Mouse (Mus musculus): ENCODE measurements around the gene Hhipl2.
"Not testable (repeated sequence)": the region's sequence is repeated elsewhere in the genome, so short reads cannot be mapped to it uniquely, and the experiment has no call there.

Gene Hhipl2

DNA sequence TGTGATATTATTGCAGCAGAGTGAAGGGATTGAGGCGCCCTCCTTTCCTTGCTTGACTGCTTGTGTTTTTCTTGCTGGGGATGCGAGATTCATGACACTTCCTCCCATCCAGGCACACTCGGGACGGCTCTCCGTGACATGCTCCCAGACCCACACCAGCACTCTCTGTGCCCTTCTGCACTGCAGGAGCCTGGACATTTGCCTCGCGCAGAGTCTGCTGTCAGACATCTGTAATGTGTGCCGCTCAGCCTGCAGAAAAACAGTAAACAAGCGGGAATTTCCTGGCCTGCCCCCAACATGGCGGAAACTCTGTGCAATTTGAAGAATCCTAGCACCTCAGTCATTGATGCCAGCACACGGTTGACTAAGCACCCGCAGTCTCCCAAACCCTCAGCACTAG lies at the start of gene Hhipl2:
Hhipl2 (plus strand) TSS at position 343 of the 400 bp plus-strand sequence.
- DNase-seq (ENCODE audit: low read depth, low spot score) = no peak

DNA sequence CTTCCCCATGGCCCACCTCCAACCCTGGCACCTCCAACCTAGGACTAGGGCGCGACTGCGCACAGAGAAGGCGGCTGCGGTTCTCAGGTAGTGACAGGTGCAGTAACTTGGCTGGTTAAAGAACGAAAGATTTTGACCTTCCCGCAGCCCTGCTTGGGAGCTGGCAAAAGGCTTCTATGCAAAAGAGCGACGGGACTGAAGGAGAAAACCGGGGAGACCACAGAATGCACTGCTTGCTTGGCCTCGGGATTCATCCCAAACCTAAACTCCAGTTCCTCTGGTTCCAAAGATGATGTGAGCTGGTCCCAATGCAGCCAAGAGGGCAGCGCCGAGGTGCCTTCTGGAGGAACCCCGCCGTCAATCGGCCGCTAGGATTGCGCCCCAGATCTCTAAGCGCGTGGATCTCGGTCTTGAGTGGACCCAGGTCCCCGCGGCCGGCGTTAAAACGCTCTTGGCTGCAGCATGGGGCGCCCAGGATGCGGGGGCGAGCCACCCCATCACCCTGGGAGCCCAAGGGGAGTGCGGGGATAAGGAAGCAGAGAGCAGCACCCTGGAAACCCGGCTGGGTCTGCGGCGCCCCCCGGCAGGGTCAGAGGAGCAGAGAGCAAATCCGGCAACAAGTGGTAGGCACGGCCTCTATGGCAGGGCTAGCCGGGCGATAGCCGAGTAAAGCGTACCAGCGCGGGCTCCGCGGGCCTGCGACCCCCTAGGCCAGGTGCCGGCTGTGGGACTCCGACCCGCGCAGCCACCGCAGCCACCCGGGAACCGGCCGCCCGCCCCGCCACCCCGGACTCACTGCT lies 49.2 kb upstream of the Hhipl2 start:
- no peak for DNase-seq (ENCODE audit: low read depth, low spot score)

DNA sequence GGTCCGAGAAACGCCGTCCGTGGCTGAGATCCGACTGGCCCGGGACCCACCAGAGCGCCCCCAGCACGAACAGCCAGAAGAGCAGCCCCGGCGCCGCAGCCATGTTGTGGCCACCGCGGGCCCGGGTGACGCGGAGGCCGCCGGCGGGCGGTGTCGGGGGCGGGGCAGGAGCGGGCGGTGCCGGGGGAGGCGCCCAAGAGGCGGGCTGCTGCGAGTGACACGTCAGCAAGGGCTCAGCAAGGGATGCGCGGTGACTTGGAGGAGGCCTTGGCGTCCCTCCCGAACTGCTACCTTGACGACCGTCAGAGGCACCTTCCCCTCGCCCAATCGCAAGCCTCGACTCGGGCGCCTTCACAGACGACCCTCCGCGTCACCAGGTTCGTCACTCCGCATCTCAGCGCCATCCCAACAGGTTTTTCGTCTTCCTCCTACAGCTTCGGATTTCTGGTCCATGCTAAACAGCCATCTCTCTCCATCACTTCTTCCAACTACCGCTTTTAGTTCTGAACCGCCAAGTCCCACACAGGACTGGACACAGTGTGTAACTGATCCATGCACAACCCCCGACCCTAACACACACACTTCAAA lies 48.5 kb upstream of the Hhipl2 start, which contains the start of gene Mia3:
Mia3 (minus strand) TSS at position 127 of the 588 bp plus-strand sequence.
- peak; percentile 94 for DNase-seq (ENCODE audit: low read depth, low spot score)

DNA sequence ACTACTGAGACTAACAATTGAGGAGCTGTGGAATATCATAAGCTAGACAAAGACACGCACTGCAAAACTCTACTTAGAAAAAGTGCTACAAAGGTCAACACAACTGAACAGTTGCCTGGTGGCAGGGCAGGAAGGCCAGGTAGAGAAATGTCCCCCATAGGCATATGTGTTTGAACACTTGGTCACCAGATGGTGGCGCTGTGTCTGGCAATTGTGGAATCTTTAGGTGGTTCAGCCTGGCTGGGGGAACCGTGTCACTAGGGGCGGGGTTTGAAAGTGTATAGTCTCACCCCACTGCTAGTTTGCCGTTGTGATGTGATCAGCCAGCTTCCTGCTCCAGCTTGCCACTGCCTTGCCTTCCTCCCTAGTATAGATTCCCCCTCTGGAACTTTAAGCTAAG lies 43.3 kb upstream of the Hhipl2 start:
- no peak for DNase-seq (ENCODE audit: low read depth, low spot score)

DNA sequence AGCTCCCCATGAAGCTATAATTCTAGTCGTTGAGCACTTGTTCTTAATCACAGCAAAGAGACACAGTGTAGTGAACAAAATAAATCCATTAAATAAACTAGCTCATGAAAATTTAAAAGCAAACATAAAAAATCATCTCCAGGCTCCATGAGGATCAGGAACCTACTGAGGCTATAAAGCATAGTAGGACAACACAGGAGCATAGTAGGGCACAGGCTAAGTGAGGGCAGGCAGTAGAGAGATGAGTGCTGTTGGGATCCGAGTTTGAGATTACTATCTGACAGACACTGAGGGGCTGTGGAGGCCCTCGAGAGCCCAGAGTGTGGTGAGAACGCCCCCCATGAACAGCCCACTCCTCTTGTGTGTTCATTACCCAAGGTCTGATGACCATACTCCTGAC lies 41.0 kb upstream of the Hhipl2 start:
- no peak for DNase-seq (ENCODE audit: low read depth, low spot score)

DNA sequence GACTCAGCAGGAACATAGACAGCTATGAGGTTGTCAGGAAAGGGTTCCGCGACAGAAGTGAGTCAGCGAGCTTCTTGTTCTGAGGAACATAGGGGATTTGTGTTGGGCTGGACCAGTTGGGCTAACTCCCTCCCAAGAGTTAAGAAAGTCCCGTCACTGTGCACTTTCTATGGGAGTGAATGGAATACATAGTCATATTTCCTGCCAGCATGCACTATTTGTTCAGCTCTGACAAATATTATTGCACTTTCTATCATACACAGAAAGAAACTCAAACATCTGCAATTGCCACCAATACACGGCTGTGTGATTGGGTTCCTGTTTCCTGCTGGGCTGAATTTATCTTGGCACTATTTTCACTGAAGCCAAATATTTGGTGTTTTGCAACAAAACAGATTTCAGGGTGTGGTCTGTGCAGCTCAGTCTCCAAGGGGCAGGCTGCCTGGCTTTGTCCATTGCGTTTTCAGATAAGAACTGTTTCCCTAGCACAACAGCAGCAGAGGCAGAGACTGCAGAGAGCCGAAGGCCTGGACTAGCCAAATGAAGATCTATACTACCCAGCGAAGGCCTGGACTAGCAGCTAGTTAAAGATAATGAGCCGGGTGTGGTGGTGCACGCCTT lies 39.6 kb upstream of the Hhipl2 start:
- no peak for DNase-seq (ENCODE audit: low read depth, low spot score)

DNA sequence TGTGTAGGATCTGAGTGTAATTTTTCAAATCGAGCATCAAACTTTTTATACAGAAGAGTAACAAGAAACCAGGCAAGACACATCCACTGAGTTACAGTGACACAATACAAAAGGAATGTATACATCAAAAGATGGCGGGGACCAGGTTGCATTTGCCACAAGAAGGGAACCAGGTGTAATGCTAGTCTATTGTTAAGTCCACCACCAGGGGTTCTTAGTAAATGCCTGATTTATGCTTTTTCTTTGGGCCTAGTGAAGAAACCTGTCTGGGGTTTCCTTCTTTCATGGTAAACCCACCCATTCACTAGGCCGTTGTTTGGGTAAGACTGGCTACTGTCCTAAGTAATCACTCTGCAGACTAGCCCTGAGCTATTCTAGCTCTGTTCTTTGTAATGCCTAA lies 38.6 kb upstream of the Hhipl2 start:
- not testable (repeated sequence) for DNase-seq (ENCODE audit: low read depth, low spot score)

DNA sequence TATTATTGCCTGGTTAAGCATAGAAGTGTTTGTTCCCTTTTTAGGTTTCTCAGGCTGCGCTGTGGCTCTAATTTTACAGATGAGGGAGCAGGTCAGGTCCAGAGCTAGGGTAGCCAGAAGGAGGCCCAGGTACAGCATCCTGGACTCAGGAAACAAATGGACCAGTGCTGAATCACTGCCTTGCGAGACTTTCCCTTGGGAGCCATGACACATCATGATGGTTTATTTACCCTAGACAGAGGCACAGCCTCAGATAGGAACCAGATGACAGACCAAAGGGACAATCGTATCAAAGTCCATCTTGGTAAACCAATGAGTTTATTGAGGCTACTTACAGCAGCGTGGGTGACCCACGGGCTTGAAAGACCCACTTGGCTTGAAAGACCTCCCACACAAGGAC lies 36.2 kb upstream of the Hhipl2 start:
- DNase-seq (ENCODE audit: low read depth, low spot score) = no peak

DNA sequence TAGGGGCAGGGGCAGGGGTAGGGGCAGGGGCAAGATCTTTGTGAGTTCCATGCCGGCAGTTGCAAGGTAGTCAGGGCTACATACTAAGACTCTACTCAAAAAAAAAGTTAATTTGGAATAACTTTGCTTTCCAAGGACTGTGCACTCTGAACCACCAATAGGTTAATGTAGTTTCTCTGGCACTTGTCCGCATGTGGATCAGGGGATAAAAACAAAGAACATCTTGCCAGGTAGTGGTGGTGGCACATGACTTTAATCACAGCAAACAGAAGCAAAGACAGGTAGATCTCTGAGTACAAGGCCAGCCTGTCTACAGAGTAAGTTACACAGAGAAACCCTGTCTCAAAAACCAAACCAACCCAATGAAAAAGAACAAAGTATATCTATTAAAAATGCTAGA lies 35.4 kb upstream of the Hhipl2 start:
- no peak for DNase-seq (ENCODE audit: low read depth, low spot score)

DNA sequence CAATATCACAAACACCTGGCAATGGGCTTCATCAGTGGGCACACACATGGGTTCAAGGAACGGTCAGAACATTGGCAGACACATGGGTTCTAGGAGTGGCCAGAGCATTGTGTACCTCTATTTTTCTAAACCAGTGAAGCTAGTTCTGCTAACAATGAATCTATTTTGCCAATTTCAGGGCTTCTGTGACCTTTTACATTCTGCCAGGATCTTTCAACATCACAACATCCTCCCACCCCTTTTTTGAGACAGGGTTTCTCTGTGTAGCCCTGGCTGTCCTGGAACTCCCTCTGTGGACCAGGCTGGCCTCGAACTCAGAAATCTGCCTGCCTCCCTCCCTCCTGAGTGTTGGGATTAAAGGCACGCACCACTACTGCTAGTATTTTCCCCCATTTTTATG lies 30.6 kb upstream of the Hhipl2 start:
- DNase-seq (ENCODE audit: low read depth, low spot score) = not testable (repeated sequence)

DNA sequence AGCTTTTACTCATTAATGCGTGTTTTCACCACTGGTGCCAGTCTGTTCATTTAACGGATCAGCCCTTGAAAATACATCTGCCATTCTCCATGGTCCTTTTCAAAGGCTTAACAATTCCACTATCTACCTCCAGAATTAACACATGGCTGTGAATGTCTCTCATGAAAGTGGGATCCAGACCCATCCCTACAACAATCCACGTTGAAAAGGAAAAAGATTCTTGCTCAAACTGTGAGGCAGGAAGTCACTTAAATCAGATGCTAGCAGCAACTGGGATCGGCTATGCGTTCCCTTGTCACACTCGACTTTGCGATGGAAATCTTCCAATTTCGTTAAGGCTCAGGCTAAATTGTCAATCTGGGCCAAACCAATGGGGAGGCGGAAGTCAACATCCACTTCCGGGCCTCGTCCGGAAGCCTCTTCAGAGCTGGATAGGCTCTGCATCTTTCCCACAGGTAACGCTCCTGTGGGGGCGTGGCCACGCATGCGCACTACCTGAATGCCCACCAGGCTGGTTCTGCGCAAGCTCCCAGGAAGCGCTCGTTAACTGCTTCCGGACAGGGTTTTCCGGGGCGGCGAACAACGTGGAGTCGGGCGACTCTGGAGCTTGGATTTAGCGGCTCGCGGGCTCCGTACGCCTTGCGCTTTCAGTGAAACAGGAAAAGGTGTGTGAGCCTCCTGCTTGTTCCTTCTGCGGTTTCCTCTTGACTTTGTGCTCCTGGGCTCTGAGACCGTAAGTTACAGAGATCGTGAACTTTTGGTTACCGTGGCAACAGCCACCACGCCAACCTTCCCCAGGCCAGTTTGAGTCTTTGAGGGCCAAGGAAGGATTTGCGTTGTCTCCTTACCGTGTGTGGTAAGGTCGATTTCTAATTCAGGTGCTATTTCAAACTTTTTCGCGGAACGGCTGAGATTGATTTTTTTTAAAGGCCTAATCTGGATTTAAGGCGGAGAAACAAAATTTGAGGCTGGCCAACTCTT lies 29.3 kb upstream of the Hhipl2 start, which contains the start of gene Taf1a:
Taf1a (plus strand) TSS at position 556 of the 981 bp plus-strand sequence.
- DNase-seq (ENCODE audit: low read depth, low spot score) = peak; percentile 97

DNA sequence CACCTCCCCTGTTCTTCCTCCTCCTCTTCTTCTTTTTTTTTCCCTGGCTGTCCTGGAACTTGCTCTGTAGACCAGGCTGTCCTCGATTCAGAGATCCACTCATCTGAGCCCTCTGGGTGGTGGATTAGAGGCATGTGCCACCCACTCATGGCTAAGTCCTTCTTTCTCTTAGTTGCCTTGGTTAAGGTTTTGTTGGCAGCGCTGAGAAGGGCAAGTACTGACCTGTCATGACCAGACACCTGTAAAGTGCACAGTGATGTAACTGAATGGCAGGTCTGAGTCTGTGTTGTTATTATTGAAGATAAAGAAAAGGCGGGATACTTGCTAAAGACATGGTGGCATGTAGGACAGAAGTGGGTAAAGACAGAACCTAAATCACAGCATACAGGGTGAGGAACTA lies 14.6 kb upstream of the Hhipl2 start:
- no peak for DNase-seq (ENCODE audit: low read depth, low spot score)

DNA sequence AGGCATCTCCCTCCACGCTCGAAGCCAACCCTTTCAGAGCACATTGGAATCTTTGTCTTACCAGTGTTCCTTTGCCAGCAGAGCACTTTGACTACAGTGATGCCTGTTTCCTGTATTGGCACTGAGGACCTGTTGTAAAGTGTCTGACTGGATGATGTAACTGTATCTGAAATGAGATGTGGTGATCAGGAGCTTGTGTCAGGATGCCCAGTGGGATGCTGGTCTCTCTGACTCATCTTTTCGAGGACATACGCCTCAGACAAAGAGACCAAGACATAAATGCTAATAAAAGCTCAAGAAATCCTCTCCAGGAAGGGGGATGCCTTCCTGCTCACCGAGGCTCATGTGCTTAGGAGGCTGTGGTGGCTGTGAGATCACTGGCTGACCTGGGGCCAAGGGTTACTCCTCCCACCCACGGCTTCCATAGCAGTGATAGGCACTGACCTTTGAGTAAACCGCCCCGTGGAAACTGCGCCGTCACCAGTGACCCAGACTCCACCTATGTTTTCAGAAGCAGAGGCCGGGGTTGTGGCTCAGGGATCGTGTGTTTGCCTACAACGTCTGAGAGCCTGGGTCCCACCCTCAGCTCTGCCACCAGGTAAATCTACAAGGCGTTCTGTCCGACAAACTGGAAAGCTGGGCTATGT lies 3.8 kb upstream of the Hhipl2 start:
- no peak for DNase-seq (ENCODE audit: low read depth, low spot score)

DNA sequence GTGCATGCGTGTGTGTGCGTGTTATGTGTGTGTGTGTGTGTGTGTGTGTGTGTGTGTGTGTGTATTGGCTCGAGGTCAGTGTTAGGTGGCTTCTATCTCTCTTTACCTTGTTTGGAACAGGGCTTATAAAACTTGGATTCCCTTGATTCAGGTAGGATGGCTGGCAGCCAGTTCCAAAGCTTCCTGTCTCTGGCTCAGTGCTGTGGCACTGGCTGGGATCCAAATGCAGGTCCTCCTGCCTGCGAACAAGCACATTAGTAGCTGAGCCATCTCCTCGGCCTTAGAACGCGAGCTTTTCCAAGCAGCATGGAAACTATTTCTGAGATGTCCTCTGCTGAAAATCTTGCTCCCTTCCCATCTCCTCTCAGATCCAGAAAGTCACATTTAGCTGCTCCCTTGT lies 1.7 kb downstream of the Hhipl2 start:
- DNase-seq (ENCODE audit: low read depth, low spot score) = no peak

DNA sequence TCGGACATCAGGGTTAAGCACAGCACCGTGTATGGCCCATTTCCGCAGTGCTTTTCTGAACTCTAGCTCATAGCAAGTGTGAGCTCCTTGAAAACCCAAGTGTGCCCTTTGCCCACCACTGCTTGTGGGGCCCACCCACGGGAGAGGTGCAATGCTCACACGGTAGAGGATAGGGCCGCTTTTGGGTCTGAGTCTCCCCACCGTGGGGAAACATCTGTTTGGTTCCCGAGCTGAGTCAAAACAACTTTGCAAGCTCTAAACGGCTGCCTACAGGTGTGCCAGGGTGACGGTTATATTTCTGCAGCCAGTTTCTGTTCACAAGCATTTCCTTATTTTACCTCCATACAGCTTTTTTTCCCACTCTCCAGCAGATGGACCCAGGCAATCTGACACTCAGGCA lies 2.3 kb downstream of the Hhipl2 start:
- peak; percentile 59 for DNase-seq (ENCODE audit: low read depth, low spot score)

DNA sequence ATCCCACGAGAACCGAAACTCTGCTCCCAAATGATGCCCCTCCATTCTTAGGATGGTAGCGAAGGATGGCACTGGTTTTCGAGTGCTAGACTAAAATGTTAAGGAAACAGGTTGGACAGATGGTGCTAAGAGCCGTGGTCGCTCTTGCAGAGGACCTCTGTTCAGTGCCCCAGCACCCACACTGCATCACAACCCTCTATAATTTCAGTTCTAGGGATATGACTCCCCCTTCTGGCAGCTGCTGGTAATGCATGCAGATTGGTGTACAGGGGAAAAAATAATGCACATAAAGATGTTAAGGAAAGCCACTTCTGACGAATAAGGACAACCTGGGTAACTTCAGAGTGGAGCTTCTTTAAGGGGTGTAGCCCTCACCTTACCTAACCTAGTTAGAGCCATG lies 6.1 kb downstream of the Hhipl2 start:
- peak; percentile 29 for DNase-seq (ENCODE audit: low read depth, low spot score)

DNA sequence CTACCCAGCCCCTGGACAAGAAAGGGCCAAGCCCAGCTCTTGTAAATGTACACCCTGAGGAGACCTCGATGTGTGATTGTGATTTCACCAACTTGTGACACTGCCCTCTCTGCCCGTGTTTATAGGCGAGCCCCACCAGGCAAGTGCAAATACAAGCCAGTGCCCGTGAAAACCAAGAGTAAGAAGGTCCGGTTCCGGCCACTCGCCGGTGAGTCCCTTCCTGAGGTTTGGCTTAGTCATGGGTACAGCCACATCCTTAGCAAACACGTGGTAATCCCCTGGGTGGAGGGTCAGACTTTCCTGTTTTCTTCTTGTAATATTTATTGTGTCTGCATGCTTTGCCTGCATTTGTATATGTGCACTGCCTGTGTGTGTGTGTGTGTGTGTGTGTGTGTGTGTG lies 16.9 kb downstream of the Hhipl2 start:
- DNase-seq (ENCODE audit: low read depth, low spot score) = no peak

DNA sequence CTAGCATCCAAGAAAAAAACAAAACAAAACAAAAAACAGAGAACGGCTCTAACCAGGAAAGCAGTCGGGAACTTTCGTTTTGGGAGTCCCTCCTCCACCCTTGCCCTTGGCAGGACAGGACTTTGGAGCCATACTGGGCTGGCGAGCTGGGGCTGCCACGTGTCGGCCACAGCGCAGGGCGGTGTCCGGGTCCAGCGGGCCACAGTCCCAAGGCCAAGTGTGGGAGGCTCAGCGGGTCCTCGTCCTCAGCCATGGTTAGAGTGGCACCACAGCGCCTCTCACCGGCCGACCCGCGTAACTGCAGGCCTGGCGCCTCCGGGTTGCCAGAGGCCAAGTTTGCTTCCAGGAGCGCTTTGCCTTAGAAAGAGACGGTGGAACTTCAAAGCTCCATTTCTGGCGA lies 21.0 kb downstream of the Hhipl2 start:
- DNase-seq (ENCODE audit: low read depth, low spot score) = peak; percentile 58

DNA sequence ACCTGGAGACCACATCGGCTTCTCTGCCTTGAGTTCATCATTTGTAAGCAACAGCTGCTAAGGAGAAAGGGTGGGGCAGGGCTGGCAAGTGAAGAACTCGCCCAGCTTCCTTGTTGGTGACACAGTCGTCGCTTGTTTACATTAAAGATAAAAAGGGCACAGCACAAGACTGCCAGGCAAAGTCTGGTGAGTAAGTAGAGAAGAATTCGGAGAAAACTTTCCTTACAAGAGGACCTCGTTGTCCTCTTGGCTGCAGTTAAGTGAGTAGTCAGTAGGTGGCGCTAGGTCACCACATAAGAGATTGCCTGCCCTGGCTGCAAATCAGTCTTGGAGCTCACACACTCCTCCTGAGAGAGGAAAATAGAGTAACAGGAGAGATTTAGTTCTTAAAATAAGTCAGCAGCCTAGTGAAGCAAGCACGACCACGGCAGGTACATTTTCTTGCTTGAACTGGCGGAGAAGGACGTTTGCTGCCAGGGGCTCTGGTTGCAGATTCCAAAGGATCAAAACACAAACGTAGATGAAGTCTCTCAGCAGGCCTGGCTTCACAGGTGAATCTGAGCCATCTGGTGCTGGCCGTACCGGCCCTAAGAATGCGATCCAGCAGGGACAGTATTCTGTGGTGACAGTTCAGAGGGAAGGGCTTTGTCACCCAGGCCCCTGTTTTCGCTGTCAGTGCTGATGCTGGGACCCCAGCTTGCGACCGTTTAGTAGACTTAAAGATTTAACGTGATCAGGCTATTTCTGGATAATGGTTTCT lies 24.2 kb downstream of the Hhipl2 start:
- peak; percentile 85 for DNase-seq (ENCODE audit: low read depth, low spot score)

DNA sequence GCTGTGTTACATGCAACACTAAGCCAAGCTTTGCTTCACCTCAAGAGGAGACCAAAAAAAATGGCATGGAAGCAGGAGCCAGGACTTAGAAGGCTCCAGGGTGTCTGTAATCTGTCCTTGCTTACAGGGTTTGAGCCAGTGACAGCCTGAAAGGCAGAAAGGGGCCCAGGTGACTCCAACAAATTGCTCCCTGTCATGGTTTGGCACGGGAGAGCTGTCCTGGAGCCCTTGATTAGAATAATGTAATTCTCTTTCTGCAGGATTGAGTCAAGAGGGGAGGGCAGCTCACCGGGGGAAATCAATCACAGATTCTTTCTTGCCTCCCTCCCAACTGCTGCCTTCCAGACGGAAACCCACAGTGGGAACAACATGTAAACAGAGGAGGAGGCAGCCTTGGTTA lies 35.1 kb downstream of the Hhipl2 start:
- no peak for DNase-seq (ENCODE audit: low read depth, low spot score)
